Comparison of ENCODE assay signal across 19 mouse cellular contexts in the genomic region with DNA sequence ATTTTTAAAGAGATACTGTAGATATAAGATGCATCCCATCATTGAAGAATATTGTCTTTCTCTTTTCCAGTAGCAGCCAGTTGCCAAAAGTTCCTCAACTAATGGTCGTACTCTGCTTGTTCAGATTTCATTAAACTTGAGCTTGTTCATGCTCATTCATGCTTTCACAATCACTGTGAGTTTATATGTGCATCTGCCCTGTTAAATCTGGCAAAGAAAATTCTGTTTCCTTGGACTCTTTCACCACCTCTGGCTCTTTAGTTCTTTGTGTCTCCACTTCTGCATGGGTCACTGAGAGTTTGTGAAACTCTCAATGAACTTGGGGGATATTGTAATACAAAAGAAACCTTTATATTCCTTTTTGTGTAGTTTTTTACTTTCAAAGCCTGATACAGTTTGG.
"Had no signal": no experiment of that assay in that cellular context is flagged by ENCODE, and none has a peak within 500 bp of the region (broad histone marks: within the 10 kb centered on the region; RNA-seq: fewer than 3 reads in every experiment).

No protein-coding gene starts in this region.

- ATAC-seq: liver, postnatal 0 days; lung, postnatal 0 days; midbrain, embryonic 13.5 days; midbrain, embryonic 15.5 days had no signal

- H3K27ac ChIP-seq: lung, embryonic 15.5 days; macrophage; midbrain, embryonic 13.5 days; midbrain, embryonic 15.5 days; neural tube, embryonic 12.5 days had no signal

- H3K9ac ChIP-seq: liver, postnatal 0 days; lung, embryonic 15.5 days; midbrain, embryonic 13.5 days; midbrain, embryonic 15.5 days; neural tube, embryonic 12.5 days had no signal

- H3K4me3 ChIP-seq: lung, embryonic 15.5 days; megakaryocyte, embryonic 14.5 days; midbrain, embryonic 13.5 days; midbrain, embryonic 15.5 days; neural tube, embryonic 12.5 days had no signal

- H3K4me2 ChIP-seq: lung, embryonic 15.5 days; midbrain, embryonic 11.5 days; midbrain, embryonic 13.5 days; midbrain, embryonic 15.5 days; neural tube, embryonic 12.5 days had no signal

- H3K27me3 ChIP-seq: lung, embryonic 15.5 days; megakaryocyte, embryonic 14.5 days; midbrain, embryonic 13.5 days; midbrain, embryonic 15.5 days; neural tube, embryonic 12.5 days had no signal

- H3K9me3 ChIP-seq: lung, embryonic 15.5 days; megakaryocyte, embryonic 14.5 days; midbrain, embryonic 13.5 days; midbrain, embryonic 15.5 days; neural tube, embryonic 12.5 days had no signal

- DNase-seq: liver, postnatal 0 days; lung, adult 2 months; lung, postnatal 14 days; lung, postnatal 36 days; right cerebral cortex, adult 18-20 months; right cerebral cortex, postnatal 25 days; right cerebral cortex, postnatal 4 days; spleen, adult 18-20 months; thymus, adult 18-20 months; thymus, postnatal 14 days; thymus, postnatal 36 days had no signal

- H3K36me3 ChIP-seq: lung, embryonic 15.5 days; midbrain, embryonic 13.5 days; midbrain, embryonic 15.5 days; neural tube, embryonic 12.5 days had no signal

- H3K4me1 ChIP-seq: lung, embryonic 15.5 days; megakaryocyte, embryonic 14.5 days; midbrain, embryonic 13.5 days; midbrain, embryonic 15.5 days; neural tube, embryonic 12.5 days had no signal
